Mouse (Mus musculus): Measurements from ENCODE around the gene Nol6. TPM values are rescaled to one million over a fixed set of nuclear protein-coding genes. Genes with fewer than 3 reads are reported as not detected.

Nol6 gene
- polyA plus RNA-seq, 1 experiment from 2014 or later: 35.8 TPM

DNA sequence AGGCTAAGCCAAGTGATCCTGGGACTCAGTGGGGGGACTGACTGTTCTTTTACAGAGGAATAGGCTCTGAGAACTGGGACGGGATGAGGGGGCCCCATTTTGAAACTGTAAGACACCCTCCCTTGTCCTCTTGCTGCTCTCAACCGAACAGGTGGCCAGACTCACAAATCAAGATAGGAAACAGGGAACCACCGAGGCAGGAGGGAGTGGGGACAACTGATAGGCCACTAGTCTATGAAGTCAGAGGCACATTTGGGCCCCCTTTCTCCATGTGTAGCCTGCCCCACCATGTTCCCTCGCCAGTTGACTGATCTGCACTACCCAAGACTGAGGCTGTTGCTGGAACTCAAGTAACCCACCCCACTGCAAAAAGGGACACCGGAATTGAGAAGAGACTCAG, 27.5 kb downstream of the Nol6 start:
- 37% methylated on average over 5 of the region's 5 CpGs for WGBS
- peak; percentile 78 for ATAC-seq (replicated peaks; ENCODE audit: low FRiP score)
- Histone ChIP-seq H3K4me1 (replicated peaks; ENCODE audit: control insufficient read depth, insufficient read depth, low read length) (peaks cover 33% of the 10 kb centered on the region), H3K4me3 (ENCODE audit: low read depth, low read length) (peak overlapping the region; percentile 56), H3K9me3 (ENCODE audit: control insufficient read depth, low read length) (no peaks in the 10 kb centered on the region), H3K36me3 (ENCODE audit: control insufficient read depth, insufficient read depth, low read length) (no peaks in the 10 kb centered on the region), H3K4me2 (peak overlapping the region; percentile 91), H3K27me3 (replicated peaks; ENCODE audit: control insufficient read depth, insufficient read depth, low read length) (peaks cover 36% of the 10 kb centered on the region), H3K27ac (ENCODE audit: low read depth, low read length) (no peak overlapping the region), H3K9ac (ENCODE audit: low read depth, low read length) (peak overlapping the region; percentile 66)
- no peak for DNase-seq (ENCODE audit: low spot score)

DNA sequence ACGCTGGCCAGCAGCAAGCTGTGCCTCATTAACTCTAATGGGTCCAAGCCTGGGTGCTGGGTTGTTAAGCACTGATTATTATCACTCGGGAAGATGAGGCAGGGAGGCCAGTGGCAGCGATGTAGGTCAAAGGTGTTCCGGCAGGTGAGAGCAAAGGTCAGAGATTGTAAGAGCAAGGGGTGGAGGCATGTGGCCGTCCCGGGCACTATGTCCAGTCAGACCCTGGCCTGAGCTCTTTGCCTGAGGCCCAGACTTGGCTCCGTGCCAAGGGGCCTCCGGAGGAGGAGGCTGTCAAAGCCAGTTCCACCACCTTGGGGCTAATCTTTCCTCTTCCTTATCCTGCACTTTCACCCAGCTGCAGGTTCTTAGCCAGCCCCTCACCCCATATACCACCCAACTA, 28.1 kb downstream of the Nol6 start:
- H3K27ac ChIP-seq (ENCODE audit: low read depth, low read length): peak overlapping the region; percentile 23; the same call in 1 of the 2 replicates
- H3K36me3 ChIP-seq (ENCODE audit: control insufficient read depth, insufficient read depth, low read length): no peaks in the 10 kb centered on the region
- H3K9me3 ChIP-seq (ENCODE audit: control insufficient read depth, low read length): no peaks in the 10 kb centered on the region
- peak overlapping the region; percentile 56 for H3K4me3 ChIP-seq (ENCODE audit: low read depth, low read length)
- DNase-seq (ENCODE audit: low spot score): no peak
- WGBS: 57% methylated on average over 8 of the region's 8 CpGs
- peak overlapping the region; percentile 66 for H3K9ac ChIP-seq (ENCODE audit: low read depth, low read length)
- peak overlapping the region; percentile 91 for H3K4me2 ChIP-seq
- 0 out of 2 replicates have a peak, but pooled peaks have one; percentile 11 for ATAC-seq (replicated peaks; ENCODE audit: low FRiP score)
- peaks cover 32% of the 10 kb centered on the region for H3K27me3 ChIP-seq (replicated peaks; ENCODE audit: control insufficient read depth, insufficient read depth, low read length)
- H3K4me1 ChIP-seq (replicated peaks; ENCODE audit: control insufficient read depth, insufficient read depth, low read length): peaks cover 33% of the 10 kb centered on the region

DNA sequence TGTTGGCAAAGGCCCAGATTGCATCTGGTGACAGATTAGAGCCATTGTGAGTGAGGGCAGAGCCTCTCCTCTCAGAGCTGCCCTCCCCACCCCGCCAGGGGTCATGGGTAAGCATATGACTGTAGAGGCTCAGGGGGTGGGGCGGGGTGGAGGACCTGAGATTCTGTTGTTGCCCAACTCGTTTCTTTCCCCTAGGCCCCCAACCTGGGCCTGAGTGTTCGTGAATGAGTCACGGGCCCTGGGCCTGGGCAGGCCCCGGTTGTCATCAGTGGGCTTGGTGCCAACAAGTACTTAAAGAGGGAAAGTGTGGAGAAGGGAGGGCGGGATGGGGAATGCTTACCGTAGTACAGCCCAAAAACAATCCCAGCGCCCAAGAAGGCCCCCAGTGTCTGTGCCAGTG, 29.9 kb downstream of the Nol6 start:
- no peak for DNase-seq (ENCODE audit: low spot score)
- Histone ChIP-seq H3K36me3 (ENCODE audit: control insufficient read depth, insufficient read depth, low read length) (no peaks in the 10 kb centered on the region), H3K9ac (ENCODE audit: low read depth, low read length) (no peak overlapping the region), H3K9me3 (ENCODE audit: control insufficient read depth, low read length) (no peaks in the 10 kb centered on the region), H3K4me1 (replicated peaks; ENCODE audit: control insufficient read depth, insufficient read depth, low read length) (peaks cover 43% of the 10 kb centered on the region), H3K27me3 (replicated peaks; ENCODE audit: control insufficient read depth, insufficient read depth, low read length) (peaks cover 28% of the 10 kb centered on the region), H3K27ac (ENCODE audit: low read depth, low read length) (no peak overlapping the region), H3K4me2 (no peak overlapping the region), H3K4me3 (ENCODE audit: low read depth, low read length) (no peak overlapping the region)
- no peak for ATAC-seq (replicated peaks; ENCODE audit: low FRiP score)
- WGBS: 80% methylated on average over 9 of the region's 9 CpGs

DNA sequence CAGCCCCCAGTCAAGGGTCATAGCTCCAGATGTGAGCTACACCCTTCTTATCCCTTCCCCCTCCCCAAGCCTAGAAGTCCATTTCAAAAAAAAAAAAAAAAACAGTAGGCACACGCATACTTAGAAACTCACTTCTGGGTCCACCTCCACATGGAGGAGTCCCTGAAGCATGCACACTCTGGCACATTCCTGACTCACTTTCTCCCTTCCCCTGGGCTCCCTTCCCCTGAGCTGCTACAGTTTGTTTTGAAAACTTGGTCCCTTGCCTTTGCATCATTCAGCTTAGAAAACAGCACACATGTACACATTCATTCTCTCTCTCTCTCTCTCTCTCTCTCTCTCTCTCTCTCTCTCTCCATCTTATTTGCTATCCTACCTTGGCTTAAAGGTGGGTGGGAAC, 31.3 kb downstream of the Nol6 start:
- H3K27ac ChIP-seq (ENCODE audit: low read depth, low read length): no peak overlapping the region
- H3K9ac ChIP-seq (ENCODE audit: low read depth, low read length): no peak overlapping the region
- no peak overlapping the region for H3K4me2 ChIP-seq
- peaks cover 16% of the 10 kb centered on the region for H3K27me3 ChIP-seq (replicated peaks; ENCODE audit: control insufficient read depth, insufficient read depth, low read length)
- H3K4me3 ChIP-seq (ENCODE audit: low read depth, low read length): no peak overlapping the region
- no peaks in the 10 kb centered on the region for H3K9me3 ChIP-seq (ENCODE audit: control insufficient read depth, low read length)
- DNase-seq (ENCODE audit: low spot score): no peak
- peaks cover 48% of the 10 kb centered on the region for H3K4me1 ChIP-seq (replicated peaks; ENCODE audit: control insufficient read depth, insufficient read depth, low read length)
- WGBS: 74% methylated on average over 1 of the region's 1 CpGs
- ATAC-seq (replicated peaks; ENCODE audit: low FRiP score): no peak
- no peaks in the 10 kb centered on the region for H3K36me3 ChIP-seq (ENCODE audit: control insufficient read depth, insufficient read depth, low read length)

DNA sequence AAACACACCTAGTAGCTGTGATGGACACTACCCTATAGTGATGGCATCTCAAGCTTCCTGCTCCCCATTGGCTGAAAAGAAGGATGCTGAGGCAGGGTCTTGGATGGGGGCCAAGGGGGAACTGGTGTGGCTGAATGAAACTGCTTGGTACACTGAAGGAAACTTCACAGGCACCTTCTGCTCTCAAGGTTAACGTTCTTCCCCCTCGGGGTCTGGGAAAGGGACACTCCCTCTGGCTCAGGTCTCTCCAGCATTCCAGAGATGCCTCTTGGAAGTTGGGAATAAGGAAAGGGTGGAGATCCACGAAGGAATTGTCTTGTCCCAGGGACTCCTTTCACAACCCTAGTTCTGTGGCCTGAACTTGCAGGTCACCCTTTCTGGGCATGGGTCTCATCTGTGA, 32.9 kb downstream of the Nol6 start:
- no peak overlapping the region for H3K4me3 ChIP-seq (ENCODE audit: low read depth, low read length)
- H3K4me1 ChIP-seq (replicated peaks; ENCODE audit: control insufficient read depth, insufficient read depth, low read length): peaks cover 39% of the 10 kb centered on the region
- no peak overlapping the region for H3K4me2 ChIP-seq
- H3K27me3 ChIP-seq (replicated peaks; ENCODE audit: control insufficient read depth, insufficient read depth, low read length): peaks cover 3% of the 10 kb centered on the region; the same call in 1 of the 2 replicates
- no peak overlapping the region for H3K9ac ChIP-seq (ENCODE audit: low read depth, low read length)
- 23% methylated on average over 3 of the region's 3 CpGs for WGBS
- ATAC-seq (replicated peaks; ENCODE audit: low FRiP score) (no peak), DNase-seq (ENCODE audit: low spot score) (no peak)
- H3K9me3 ChIP-seq (ENCODE audit: control insufficient read depth, low read length): no peaks in the 10 kb centered on the region
- no peak overlapping the region for H3K27ac ChIP-seq (ENCODE audit: low read depth, low read length)
- H3K36me3 ChIP-seq (ENCODE audit: control insufficient read depth, insufficient read depth, low read length): no peaks in the 10 kb centered on the region

DNA sequence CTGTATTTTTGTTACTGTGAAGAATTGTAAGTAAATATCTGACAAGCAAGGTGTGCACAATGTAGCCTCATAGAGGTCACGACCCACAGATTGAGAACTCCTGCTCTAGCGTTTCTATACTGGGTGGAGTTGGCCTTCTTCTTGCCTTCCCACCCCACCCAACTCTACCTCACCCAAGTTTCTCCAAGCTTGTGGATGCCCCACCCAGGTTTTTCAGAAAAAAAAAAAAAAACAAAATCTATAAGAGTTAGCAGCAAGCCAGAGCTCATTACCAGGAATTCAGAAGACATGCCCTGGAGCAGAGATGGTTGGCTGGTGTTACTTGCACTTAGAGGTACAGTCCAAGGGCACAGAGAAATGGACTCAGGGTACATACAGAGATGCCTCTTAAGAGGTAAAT, 34.5 kb downstream of the Nol6 start:
- no peak for DNase-seq (ENCODE audit: low spot score)
- H3K9ac ChIP-seq (ENCODE audit: low read depth, low read length): no peak overlapping the region
- H3K4me3 ChIP-seq (ENCODE audit: low read depth, low read length): no peak overlapping the region
- no peaks in the 10 kb centered on the region for H3K36me3 ChIP-seq (ENCODE audit: control insufficient read depth, insufficient read depth, low read length)
- peak overlapping the region; percentile 12; the same call in 1 of the 2 replicates for H3K4me2 ChIP-seq
- no peaks in the 10 kb centered on the region for H3K9me3 ChIP-seq (ENCODE audit: control insufficient read depth, low read length)
- no peaks in the 10 kb centered on the region for H3K27me3 ChIP-seq (replicated peaks; ENCODE audit: control insufficient read depth, insufficient read depth, low read length)
- ATAC-seq (replicated peaks; ENCODE audit: low FRiP score): peak; percentile 11; the same call in 1 of the 2 replicates
- H3K4me1 ChIP-seq (replicated peaks; ENCODE audit: control insufficient read depth, insufficient read depth, low read length): peaks cover 33% of the 10 kb centered on the region
- WGBS: 60% methylated on average over 2 of the region's 2 CpGs
- peak overlapping the region; percentile 62; the same call in 1 of the 2 replicates for H3K27ac ChIP-seq (ENCODE audit: low read depth, low read length)

DNA sequence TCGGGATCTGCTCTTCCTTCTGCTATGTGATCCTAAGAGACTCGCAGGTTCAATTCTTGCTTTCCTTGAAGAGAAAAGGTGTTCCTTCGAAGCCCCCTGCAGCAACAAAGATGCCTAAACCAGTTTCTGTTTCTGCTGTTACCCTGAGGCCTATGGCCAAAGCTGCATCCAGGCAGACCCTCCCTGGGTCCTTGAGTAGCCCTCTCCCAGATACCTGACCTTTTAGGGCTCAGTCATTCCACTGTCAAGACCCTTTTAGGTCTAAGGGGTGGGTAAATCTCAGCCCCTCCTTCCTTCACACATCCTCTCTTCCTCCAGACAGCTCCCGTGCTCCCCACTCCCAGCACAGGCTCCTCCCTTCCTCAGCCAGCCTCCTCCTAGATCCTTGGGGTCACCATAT, 35.1 kb downstream of the Nol6 start:
- H3K4me2 ChIP-seq: no peak overlapping the region
- WGBS: 66% methylated on average over 4 of the region's 4 CpGs
- no peaks in the 10 kb centered on the region for H3K36me3 ChIP-seq (ENCODE audit: control insufficient read depth, insufficient read depth, low read length)
- no peak overlapping the region for H3K9ac ChIP-seq (ENCODE audit: low read depth, low read length)
- DNase-seq (ENCODE audit: low spot score) (no peak), ATAC-seq (replicated peaks; ENCODE audit: low FRiP score) (no peak)
- no peaks in the 10 kb centered on the region for H3K27me3 ChIP-seq (replicated peaks; ENCODE audit: control insufficient read depth, insufficient read depth, low read length)
- H3K4me3 ChIP-seq (ENCODE audit: low read depth, low read length): no peak overlapping the region
- H3K27ac ChIP-seq (ENCODE audit: low read depth, low read length): no peak overlapping the region
- H3K9me3 ChIP-seq (ENCODE audit: control insufficient read depth, low read length): no peaks in the 10 kb centered on the region
- peaks cover 33% of the 10 kb centered on the region for H3K4me1 ChIP-seq (replicated peaks; ENCODE audit: control insufficient read depth, insufficient read depth, low read length)

DNA sequence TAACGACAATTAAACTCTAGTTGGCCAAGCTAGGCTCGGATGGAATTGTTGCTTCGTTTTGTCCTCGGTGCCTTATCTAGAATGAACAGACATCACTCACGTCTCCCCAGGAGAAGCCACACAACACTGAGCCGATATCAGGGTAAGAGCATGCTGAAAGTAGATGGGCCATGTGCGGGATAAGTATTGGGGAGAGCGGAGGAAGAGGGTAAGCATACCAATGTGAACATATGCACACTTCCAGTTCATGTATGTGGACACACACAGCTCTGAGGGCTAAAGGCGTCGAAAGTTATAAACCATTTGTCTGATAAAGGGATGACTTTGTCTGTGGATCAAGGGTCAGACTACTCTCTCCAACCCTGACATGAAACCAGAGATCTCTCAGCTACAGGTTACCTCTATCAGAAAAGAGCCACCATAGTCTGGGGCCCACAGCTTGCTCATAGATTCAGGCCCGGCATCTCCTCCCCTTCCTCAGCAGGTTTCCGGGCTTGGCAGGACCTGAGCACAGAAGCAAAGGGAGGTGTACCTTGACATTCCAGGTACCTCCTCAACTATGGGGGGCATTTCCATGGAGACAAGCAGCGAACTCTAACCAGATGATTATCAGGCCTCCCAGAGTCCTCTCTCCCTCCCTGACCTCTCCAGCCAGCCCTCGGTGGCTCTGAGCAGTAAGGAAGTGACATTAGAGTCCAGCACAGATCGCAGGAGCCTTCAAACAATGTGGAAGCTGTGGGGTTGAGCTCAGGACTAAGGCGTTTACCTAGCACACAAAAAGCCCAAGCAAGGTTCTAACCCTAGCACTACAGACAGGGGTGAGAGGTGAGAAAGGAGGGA, 36.6 kb downstream of the Nol6 start:
- peak; percentile 96 for ATAC-seq (replicated peaks; ENCODE audit: low FRiP score)
- DNase-seq (ENCODE audit: low spot score): no peak
- peak overlapping the region; percentile 42; the same call in 1 of the 2 replicates for H3K9ac ChIP-seq (ENCODE audit: low read depth, low read length)
- no peak overlapping the region for H3K4me3 ChIP-seq (ENCODE audit: low read depth, low read length)
- H3K4me2 ChIP-seq: peak overlapping the region; percentile 51
- no peaks in the 10 kb centered on the region for H3K27me3 ChIP-seq (replicated peaks; ENCODE audit: control insufficient read depth, insufficient read depth, low read length)
- H3K27ac ChIP-seq (ENCODE audit: low read depth, low read length): peak overlapping the region; percentile 88
- WGBS: 43% methylated on average over 16 of the region's 16 CpGs
- H3K4me1 ChIP-seq (replicated peaks; ENCODE audit: control insufficient read depth, insufficient read depth, low read length): peaks cover 37% of the 10 kb centered on the region
- no peaks in the 10 kb centered on the region for H3K36me3 ChIP-seq (ENCODE audit: control insufficient read depth, insufficient read depth, low read length)
- no peaks in the 10 kb centered on the region for H3K9me3 ChIP-seq (ENCODE audit: control insufficient read depth, low read length)

DNA sequence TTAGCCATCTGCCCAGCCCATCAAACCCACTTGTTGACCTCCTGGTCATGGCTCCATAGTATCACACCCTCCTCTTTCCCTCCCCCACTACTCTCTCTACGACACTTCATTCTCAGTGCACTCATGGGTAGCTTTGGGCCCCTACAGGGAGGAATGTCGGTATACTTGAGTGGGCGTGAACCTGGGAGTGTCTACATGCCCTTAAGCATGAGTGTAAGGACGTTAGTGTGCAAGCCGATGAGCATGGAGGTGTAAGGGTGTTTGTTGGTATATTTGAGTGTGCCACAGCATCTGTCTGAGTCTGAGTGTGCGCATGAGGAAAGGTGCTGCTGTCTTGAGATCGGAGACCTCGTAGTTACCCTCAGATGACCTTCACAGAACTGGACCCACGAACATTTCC, 37.3 kb downstream of the Nol6 start:
- 57% methylated on average over 9 of the region's 9 CpGs for WGBS
- Histone ChIP-seq H3K4me2 (peak overlapping the region; percentile 51), H3K4me3 (ENCODE audit: low read depth, low read length) (no peak overlapping the region), H3K27ac (ENCODE audit: low read depth, low read length) (peak overlapping the region; percentile 88), H3K9me3 (ENCODE audit: control insufficient read depth, low read length) (no peaks in the 10 kb centered on the region), H3K36me3 (ENCODE audit: control insufficient read depth, insufficient read depth, low read length) (no peaks in the 10 kb centered on the region), H3K4me1 (replicated peaks; ENCODE audit: control insufficient read depth, insufficient read depth, low read length) (peaks cover 37% of the 10 kb centered on the region), H3K27me3 (replicated peaks; ENCODE audit: control insufficient read depth, insufficient read depth, low read length) (no peaks in the 10 kb centered on the region), H3K9ac (ENCODE audit: low read depth, low read length) (peak overlapping the region; percentile 42; the same call in 1 of the 2 replicates)
- peak; percentile 64 for ATAC-seq (replicated peaks; ENCODE audit: low FRiP score)
- no peak for DNase-seq (ENCODE audit: low spot score)
